Mouse (Mus musculus): ENCODE measurements at regions not wholly inside any gene's neighbourhood (a gene's known extent, or its start where the extent isn't known, plus 50 kb on each side); places are given as distances from the start of the nearest gene placed in this dataset.

DNA sequence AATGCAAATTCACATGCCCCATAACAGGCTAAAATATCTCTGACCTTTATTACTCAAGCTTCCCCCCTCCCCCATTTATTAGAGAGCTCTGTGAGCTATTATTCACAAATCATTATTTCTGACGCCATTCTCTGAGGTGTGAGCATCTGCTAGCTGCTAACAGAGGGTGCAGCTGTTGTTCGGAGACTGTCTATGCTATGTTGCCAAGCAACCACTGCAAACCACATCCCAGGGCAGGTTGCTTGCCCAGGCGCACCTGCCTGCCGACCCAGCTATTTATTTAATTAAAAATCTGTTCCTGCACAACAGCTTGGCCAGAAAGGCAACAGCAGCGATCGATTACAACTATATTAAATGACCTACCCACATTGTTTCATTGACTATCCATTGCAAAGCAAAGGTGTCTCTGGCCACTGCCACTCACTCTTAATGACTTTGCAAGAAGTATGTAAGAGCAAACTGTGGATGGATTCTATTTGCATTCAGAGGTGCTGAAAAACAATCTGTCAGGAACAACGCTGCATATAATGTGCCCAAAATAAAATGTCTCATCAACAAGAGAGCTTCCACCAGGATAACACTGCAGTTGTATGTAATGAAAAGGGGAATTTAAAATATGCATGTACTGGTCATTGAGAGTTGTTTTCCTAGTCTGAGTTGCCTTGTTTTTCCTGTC, 84.2 kb upstream of the Cacna2d1 start:
- TF ChIP-seq CTCF (conservative IDR thresholded peaks at IDR 0.05; ENCODE audit: low read length), result no peak
- no peak for TF ChIP-seq POU5F1 (IDR thresholded peaks at IDR 0.05; ENCODE audit: borderline replicate concordance, low read length)
- TF ChIP-seq NANOG (IDR thresholded peaks at IDR 0.05; ENCODE audit: borderline replicate concordance, low read length), result no peak

All from E14TG2a.4 (cell line).